Mouse (Mus musculus) CD8-positive naive resting alpha-beta T cell, adult 2 months (primary cell): Measurements from ENCODE around the gene Padi1.

ENCODE experiments used
- DNase-seq, 2 experiments: peaks; one replicate each; pipeline ENCODE4 v3.0.0; 2022; ENCODE audit warnings: low read depth in 2 of 2, low spot score in 2 of 2

The Padi1 gene

DNA sequence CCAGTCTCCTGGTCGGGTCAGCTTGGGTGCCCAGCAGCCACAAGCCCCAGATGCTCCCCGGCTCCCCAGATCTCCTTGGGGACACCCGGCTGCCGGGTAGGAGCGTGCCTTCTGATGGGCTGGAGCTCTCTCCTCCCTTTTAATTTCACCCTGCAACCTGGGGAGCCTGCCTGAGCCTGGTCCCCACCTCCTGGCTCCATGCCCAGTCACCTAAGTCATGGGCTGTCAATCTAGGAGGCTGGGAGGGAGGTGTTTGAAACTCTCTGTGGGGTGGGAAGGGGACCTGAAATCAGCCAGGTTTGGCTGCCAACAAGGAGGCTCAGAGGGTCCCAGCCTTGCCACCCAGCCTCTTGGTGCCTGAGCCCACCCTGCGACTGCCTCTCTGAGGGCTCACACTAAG lies at the start of gene Padi1:
Gene Padi1 (minus strand): TSS at position 113 of the 400 bp plus-strand sequence.
- DNase-seq: no peak

DNA sequence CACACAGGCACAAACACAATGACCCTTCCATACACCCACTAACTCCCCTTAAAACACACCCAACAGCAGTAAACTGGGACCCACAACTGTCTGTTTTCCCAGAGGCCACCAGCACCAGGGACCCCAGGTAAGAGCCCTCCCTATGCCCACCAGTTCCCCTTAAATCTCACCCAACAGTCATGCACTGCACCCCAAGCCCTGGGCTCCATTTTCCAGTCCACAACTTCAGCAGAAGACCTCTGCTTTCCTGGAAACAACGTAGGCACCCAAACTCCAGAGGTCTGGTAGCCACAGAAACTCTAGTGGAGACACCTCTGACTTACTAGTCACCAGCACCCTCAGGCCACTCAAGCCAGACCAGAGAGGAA lies 46.6 kb upstream of the Padi1 start:
- no peak for DNase-seq

- no peak for DNase-seq
These were observed 46.1 kb upstream of the Padi1 start for GRCm38 (mm10) chr4:140891525-140892162.

DNA sequence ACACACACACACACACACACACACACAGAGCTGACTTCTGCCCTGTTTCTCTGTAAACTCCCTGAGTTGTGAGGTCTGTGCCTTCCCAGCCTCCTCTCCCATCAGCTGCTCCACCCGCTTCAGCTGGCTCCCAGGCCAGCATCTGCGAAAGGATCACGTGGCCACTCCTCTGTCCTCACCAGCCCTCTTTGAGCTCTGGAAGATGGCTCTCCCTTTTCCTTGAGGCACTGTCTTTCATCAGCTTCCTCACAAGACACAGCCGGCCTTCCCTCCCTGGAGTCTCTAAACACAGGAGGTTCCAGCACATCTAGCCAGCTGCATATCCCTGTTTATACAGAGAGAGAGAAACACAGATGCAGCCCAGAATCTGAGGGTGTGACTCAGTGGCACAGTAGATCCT lies 38.3 kb upstream of the Padi1 start:
- DNase-seq: no peak

GRCm38 (mm10) chr4:140882981-140883380 lies 37.4 kb upstream of the Padi1 start:
- DNase-seq: no peak

GRCm38 (mm10) chr4:140882365-140882764 lies 36.8 kb upstream of the Padi1 start:
- no peak for DNase-seq

DNA sequence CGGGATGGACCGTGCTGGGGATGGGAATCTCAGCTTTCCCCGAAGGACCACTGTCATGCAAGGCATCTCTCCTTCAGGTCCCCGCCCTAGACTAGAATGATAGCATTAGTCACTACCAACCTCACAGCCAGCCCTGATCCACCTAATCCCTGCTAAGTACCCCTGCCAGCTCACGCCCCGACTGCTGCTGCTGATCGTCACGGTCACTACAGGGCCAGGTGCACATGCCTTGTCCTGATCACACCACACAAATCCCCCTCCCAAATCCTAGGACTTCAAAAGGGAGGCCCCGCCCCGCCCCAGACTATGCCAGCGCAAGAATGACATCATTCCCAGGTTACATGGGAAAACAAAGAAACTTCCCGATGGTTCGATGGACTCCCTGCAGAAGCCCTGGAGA lies 36.2 kb upstream of the Padi1 start:
- DNase-seq: no peak

GRCm38 (mm10) chr4:140881026-140881670 lies 35.6 kb upstream of the Padi1 start:
- DNase-seq: no peak

GRCm38 (mm10) chr4:140880207-140880606 lies 34.6 kb upstream of the Padi1 start:
- no peak for DNase-seq

GRCm38 (mm10) chr4:140879739-140880138 lies 34.2 kb upstream of the Padi1 start:
- no peak for DNase-seq

- DNase-seq: no peak
These were observed 33.5 kb upstream of the Padi1 start for GRCm38 (mm10) chr4:140879116-140879515.

DNA sequence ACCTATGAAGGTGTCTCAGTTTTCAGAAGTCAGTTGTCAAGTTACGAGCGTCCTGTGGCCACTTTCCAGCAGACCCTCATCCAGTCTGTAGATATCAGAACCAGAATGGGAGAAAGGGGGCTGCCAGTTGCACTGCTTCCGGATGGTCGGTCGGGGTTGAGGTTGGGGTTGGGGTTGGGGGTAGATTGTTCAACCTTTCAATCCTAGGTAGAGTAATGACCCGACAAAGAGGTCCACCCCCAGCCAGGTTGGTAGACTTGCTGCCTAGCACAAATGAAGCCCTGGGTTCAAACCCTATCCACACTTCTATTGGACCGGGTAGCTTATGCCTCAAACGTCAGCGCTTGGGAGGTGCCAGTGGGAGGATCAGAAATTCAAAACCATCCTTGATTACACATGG lies 33.1 kb upstream of the Padi1 start:
- DNase-seq: no peak

GRCm38 (mm10) chr4:140877441-140877840 lies 31.9 kb upstream of the Padi1 start:
- no peak for DNase-seq

GRCm38 (mm10) chr4:140876681-140877080 lies 31.1 kb upstream of the Padi1 start:
- DNase-seq: no peak

DNA sequence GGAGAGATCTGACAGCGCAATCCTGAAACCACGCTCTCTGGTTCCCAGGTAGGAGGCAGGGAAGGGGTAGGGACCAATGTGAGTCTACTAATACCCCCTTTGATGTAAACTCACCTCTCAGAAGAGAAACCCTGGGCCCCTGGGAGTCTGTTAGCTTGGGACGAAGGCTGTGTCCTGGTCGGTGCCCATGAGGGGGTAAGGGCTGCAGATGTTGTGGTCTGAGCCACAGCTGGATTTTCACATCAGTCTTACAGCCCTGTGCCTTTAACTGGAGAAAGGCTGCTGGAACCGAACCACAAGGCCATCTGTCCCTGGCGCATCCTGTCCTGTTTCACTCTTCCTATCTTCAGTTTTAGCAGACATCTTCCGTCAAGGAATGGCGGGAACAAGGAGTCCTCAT lies 30.6 kb upstream of the Padi1 start:
- DNase-seq: no peak

DNA sequence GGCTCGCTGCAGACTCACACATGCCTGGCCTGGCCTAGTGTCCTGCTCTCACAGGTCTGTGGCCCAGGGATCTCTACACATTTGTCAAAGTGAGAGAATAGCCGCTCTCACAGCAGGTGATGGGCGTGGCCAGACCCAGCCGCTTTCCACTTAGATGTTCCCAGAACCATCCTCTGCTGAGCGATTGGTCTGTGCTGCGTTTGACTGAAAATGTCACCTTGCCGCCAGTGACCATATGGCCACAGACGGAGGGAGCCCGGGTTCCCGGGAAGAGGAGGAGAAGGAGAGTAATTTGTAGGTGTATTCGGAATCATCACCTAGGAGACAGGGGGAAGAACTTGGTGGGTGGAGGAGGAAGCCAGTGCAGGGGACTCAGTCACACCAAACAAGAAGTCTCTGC lies 27.4 kb upstream of the Padi1 start:
- DNase-seq: no peak

DNA sequence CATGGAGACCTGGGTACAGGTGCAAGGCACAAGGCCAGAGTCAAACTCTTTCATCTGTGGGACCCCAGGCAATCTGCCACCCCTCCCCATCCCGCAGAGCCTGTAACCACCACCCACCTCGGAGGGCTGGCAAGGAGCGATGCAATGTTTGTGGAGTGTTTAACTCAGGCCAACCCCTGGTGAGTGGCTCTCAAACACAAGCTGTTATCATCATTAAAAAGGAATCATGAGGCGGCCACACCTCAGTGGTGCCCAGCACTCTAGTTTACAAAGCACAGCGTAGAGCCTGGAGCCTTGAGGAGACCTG lies 27.1 kb upstream of the Padi1 start:
- DNase-seq: no peak

- no peak for DNase-seq
These were observed 26.5 kb upstream of the Padi1 start for GRCm38 (mm10) chr4:140871851-140872685.

- no peak for DNase-seq
These were observed 25.8 kb upstream of the Padi1 start for GRCm38 (mm10) chr4:140871376-140871775.

GRCm38 (mm10) chr4:140870876-140871275 lies 25.3 kb upstream of the Padi1 start:
- DNase-seq: no peak

DNA sequence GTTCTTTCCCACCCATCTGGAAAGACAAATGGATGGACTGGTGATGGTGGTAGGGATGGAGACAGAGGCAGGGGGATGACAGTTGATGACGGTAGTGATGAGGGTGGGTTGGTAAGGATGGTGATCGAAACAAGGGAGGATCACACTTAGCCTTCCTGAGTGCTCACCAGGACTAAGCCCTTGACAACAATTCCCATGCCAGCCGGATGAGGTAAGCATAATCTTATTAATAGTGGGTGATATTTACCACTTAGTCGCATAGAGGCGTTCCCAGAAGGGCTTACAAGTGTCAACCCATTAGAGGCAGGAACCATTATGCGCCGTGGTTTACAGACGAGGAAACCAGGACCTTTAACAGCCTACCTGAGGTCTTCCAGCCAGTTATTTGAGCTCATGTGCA lies 24.4 kb upstream of the Padi1 start:
- DNase-seq: no peak

- DNase-seq: no peak
These were observed 23.1 kb upstream of the Padi1 start for GRCm38 (mm10) chr4:140868484-140869190.
